9 mouse cellular contexts compared by ENCODE assay signal in genomic region chr17:24649581-24650069, GRCm38 (mm10). TPM values are rescaled to one million over a fixed set of nuclear protein-coding genes. Genes with fewer than 3 reads are reported as not detected.
DNase-seq lines count a peak whose midpoint lies in the region; ATAC-seq and TF ChIP-seq lines count a peak whose summit lies in the region.
"Had no signal": no experiment of that assay in that cellular context is flagged by ENCODE, and none has a peak within 500 bp of the region (broad histone marks: within the 10 kb centered on the region; RNA-seq: fewer than 3 reads in every experiment).

No protein-coding gene starts in this region.

- peak; percentile 4; the same call in 1 of the 2 replicates for ATAC-seq in embryonic facial prominence, embryonic 13.5 days (ENCODE audit: insufficient number of reproducible peaks, insufficient read depth, low FRiP score, low TSS enrichment, low read depth)
- peak; percentile 20; the same call in 1 of the 2 replicates for ATAC-seq in limb, embryonic 15.5 days (ENCODE audit: insufficient number of reproducible peaks, low FRiP score, low TSS enrichment, low read depth)
- peak; percentile 69 for ATAC-seq in midbrain, embryonic 16.5 days

- TF ChIP-seq CTCF in gastrocnemius, adult 2 months (IDR thresholded peaks at IDR 0.05): no peak; the same call in 1 of the 2 replicates
- TF ChIP-seq CTCF in MEL (IDR thresholded peaks at IDR 0.05 in 2 of 3, conservative IDR thresholded peaks at IDR 0.05 in 1 of 3; ENCODE audit: control insufficient read depth in 1 of 3, insufficient read depth in 1 of 3, low read depth in 2 of 3, low read length in 3 of 3, poor library complexity in 1 of 3, severe bottlenecking in 1 of 3): no peak

- peaks cover 16 to 25% of the 10 kb centered on the region in 2 experiments for H3K27me3 ChIP-seq in MEL (ENCODE audit: control insufficient read depth in 1 of 2, insufficient read depth in 2 of 2, low read length in 2 of 2)
- 0 out of 2 replicates have a peak, but pooled peaks cover 4% of the 10 kb centered on the region for H3K27me3 ChIP-seq in embryonic facial prominence, embryonic 13.5 days
- H3K27me3 ChIP-seq in hindbrain, embryonic 10.5 days (ENCODE audit: insufficient read depth, poor library complexity, severe bottlenecking): peaks cover 50% of the 10 kb centered on the region
- no peaks in the 10 kb centered on the region for H3K27me3 ChIP-seq in limb, embryonic 15.5 days
- H3K27me3 ChIP-seq in midbrain, embryonic 16.5 days (ENCODE audit: control insufficient read depth, insufficient read depth, low read depth, low read length): peaks cover 4% of the 10 kb centered on the region; the same call in 1 of the 2 replicates

- no peaks in the 10 kb centered on the region for H3K4me1 ChIP-seq in MEL (ENCODE audit: control insufficient read depth in 1 of 2, insufficient read depth in 2 of 2, low read length in 2 of 2)
- peaks cover 34% of the 10 kb centered on the region for H3K4me1 ChIP-seq in embryonic facial prominence, embryonic 13.5 days
- H3K4me1 ChIP-seq in hindbrain, embryonic 10.5 days (replicated peaks): peaks cover 51% of the 10 kb centered on the region
- peaks cover 45% of the 10 kb centered on the region for H3K4me1 ChIP-seq in limb, embryonic 15.5 days
- H3K4me1 ChIP-seq in midbrain, embryonic 16.5 days (ENCODE audit: control insufficient read depth, insufficient read depth, low read length): peaks cover 6% of the 10 kb centered on the region

- H3K4me2 ChIP-seq in embryonic facial prominence, embryonic 13.5 days: peak overlapping the region; percentile 97
- peak overlapping the region; percentile 97 for H3K4me2 ChIP-seq in limb, embryonic 15.5 days
- H3K4me2 ChIP-seq in midbrain, embryonic 16.5 days (ENCODE audit: low read length): peak overlapping the region; percentile 82

- peak overlapping the region; percentile 83 for H3K4me3 ChIP-seq in gastrocnemius, adult 2 months
- H3K4me3 ChIP-seq in MEL (ENCODE audit: control insufficient read depth in 1 of 2, insufficient read depth in 1 of 2, low read depth in 2 of 2, low read length in 2 of 2): peak overlapping the region; percentile 53 to 56; a peak in 3 of 4 replicates
- peak overlapping the region; percentile 88 for H3K4me3 ChIP-seq in embryonic facial prominence, embryonic 13.5 days
- H3K4me3 ChIP-seq in hindbrain, embryonic 10.5 days: peak overlapping the region; percentile 76
- peak overlapping the region; percentile 92 for H3K4me3 ChIP-seq in limb, embryonic 15.5 days
- H3K4me3 ChIP-seq in midbrain, embryonic 16.5 days (ENCODE audit: low read depth, low read length): peak overlapping the region; percentile 70

- no peaks in the 10 kb centered on the region for H3K9me3 ChIP-seq in MEL (replicated peaks; ENCODE audit: insufficient read depth, low read length)
- no peaks in the 10 kb centered on the region for H3K9me3 ChIP-seq in embryonic facial prominence, embryonic 13.5 days
- H3K9me3 ChIP-seq in hindbrain, embryonic 10.5 days: no peaks in the 10 kb centered on the region
- H3K9me3 ChIP-seq in limb, embryonic 15.5 days: no peaks in the 10 kb centered on the region
- H3K9me3 ChIP-seq in midbrain, embryonic 16.5 days (replicated peaks; ENCODE audit: control insufficient read depth, low read length, poor library complexity, severe bottlenecking): no peaks in the 10 kb centered on the region

- H3K27ac ChIP-seq in gastrocnemius, adult 2 months: peak overlapping the region; percentile 94
- H3K27ac ChIP-seq in MEL (ENCODE audit: control insufficient read depth, low read depth, low read length): no peak overlapping the region
- H3K27ac ChIP-seq in embryonic facial prominence, embryonic 13.5 days: peak overlapping the region; percentile 62; the same call in 1 of the 2 replicates
- H3K27ac ChIP-seq in hindbrain, embryonic 10.5 days: peak overlapping the region; percentile 87
- peak overlapping the region; percentile 84 for H3K27ac ChIP-seq in limb, embryonic 15.5 days
- peak overlapping the region; percentile 70 for H3K27ac ChIP-seq in midbrain, embryonic 16.5 days (ENCODE audit: low read length)

- under 1% methylated on average over 35 of the region's 35 CpGs for WGBS in embryonic facial prominence, embryonic 13.5 days
- WGBS in hindbrain, embryonic 10.5 days: under 1% methylated on average over 35 of the region's 35 CpGs
- WGBS in limb, embryonic 15.5 days: 1% methylated on average over 35 of the region's 35 CpGs
- under 1% methylated on average over 28 of the region's 35 CpGs for WGBS in midbrain, embryonic 16.5 days

- no peak for TF ChIP-seq EP300 in MEL (IDR thresholded peaks at IDR 0.05; ENCODE audit: low read depth in 1 of 2, low read length in 2 of 2)

- no peak for TF ChIP-seq RAD21 in MEL (IDR thresholded peaks at IDR 0.05; ENCODE audit: low read depth, low read length)

- no peaks in the 10 kb centered on the region for H3K79me2 ChIP-seq in MEL (ENCODE audit: control insufficient read depth, insufficient read depth, low read length, poor library complexity)

- H3K9ac ChIP-seq in MEL (ENCODE audit: control insufficient read depth, low read depth, low read length, poor library complexity, severe bottlenecking): peak overlapping the region; percentile 52
- H3K9ac ChIP-seq in embryonic facial prominence, embryonic 13.5 days: peak overlapping the region; percentile 94
- H3K9ac ChIP-seq in limb, embryonic 15.5 days: peak overlapping the region; percentile 89
- H3K9ac ChIP-seq in midbrain, embryonic 16.5 days (ENCODE audit: low read depth, low read length): peak overlapping the region; percentile 88

- H3K36me3 ChIP-seq in MEL (ENCODE audit: control insufficient read depth in 1 of 2, insufficient read depth in 2 of 2, low read length in 2 of 2): no peaks in the 10 kb centered on the region
- peaks cover 14% of the 10 kb centered on the region for H3K36me3 ChIP-seq in embryonic facial prominence, embryonic 13.5 days
- no peaks in the 10 kb centered on the region for H3K36me3 ChIP-seq in hindbrain, embryonic 10.5 days
- peaks cover 11% of the 10 kb centered on the region; the same call in 1 of the 2 replicates for H3K36me3 ChIP-seq in limb, embryonic 15.5 days
- no peaks in the 10 kb centered on the region for H3K36me3 ChIP-seq in midbrain, embryonic 16.5 days (ENCODE audit: control insufficient read depth, insufficient read depth, low read length)

- peak; percentile 70 for DNase-seq in gastrocnemius, adult 2 months
- no peak for DNase-seq in gastrocnemius, postnatal 14 days
- no peak for DNase-seq in MEL (ENCODE audit: low read depth, low spot score)
- DNase-seq in hindbrain, embryonic 10.5 days (ENCODE audit: low spot score): no peak
- no peak for DNase-seq in left cerebral cortex, adult 18-20 months (ENCODE audit: low spot score in 2 of 2)

- intact Hi-C loops in gastrocnemius, adult 2 months (cut with DNase I): no loop called here
- intact Hi-C loops in gastrocnemius, postnatal 14 days (cut with DNase I; ENCODE audit: low total_unique reads): loop anchor here (5.0 kb wide), 1 partner anchor 117 kb away; the partner anchor contains the start of gene Rab26

- TF ChIP-seq POLR2A in MEL (IDR thresholded peaks at IDR 0.05; ENCODE audit: control insufficient read depth in 1 of 2, insufficient read depth in 1 of 2, low read depth in 1 of 2, low read length in 2 of 2, poor library complexity in 1 of 2): no peak

RNA-seq across cellular contexts. Expression of gene Slc9a3r2, which starts 0.5 kb away (rescaled TPM):
- 10 to 100 TPM; 27.8 to 52.9 TPM for total RNA-seq in gastrocnemius, adult 2 months (2021)
- total RNA-seq in gastrocnemius, postnatal 14 days (2021): 10 to 100 TPM; 36.2 to 46.3 TPM
- total RNA-seq in MEL (2012; rRNA removed): 0.75 and 0.96 TPM in 2 replicates
- polyA plus RNA-seq in MEL (2012; ENCODE audit: insufficient read depth in 1 of 2, insufficient read length in 2 of 2, low read depth in 1 of 2, low replicate concordance in 2 of 2, missing spikeins in 1 of 2): 1 to 10 TPM in 1 of 2 experiments, not detected in 1; 3.5 TPM
- 50.2 and 50.4 TPM in 2 replicates for polyA plus RNA-seq in embryonic facial prominence, embryonic 13.5 days (2015; fragmentation: Nextera tagmentation; extraction: Ambion mirVana)
- polyA plus RNA-seq in hindbrain, embryonic 10.5 days (2016; fragmentation: Nextera tagmentation; extraction: Ambion mirVana): 34.2 and 39.2 TPM in 2 replicates
- 56.5 and 57.7 TPM in 2 replicates for polyA plus RNA-seq in limb, embryonic 15.5 days (2015; fragmentation: Nextera tagmentation; extraction: Ambion mirVana)
- polyA plus RNA-seq in midbrain, embryonic 16.5 days (2015; fragmentation: Nextera tagmentation; extraction: Ambion mirVana): 43.3 and 43.7 TPM in 2 replicates
- 10 to 100 TPM; 47.3 to 52.7 TPM for total RNA-seq in left cerebral cortex, adult 18-20 months (2021)

RNA-seq across cellular contexts. Expression of gene Npw, which starts 8.6 kb away (rescaled TPM):
- not detected for total RNA-seq in gastrocnemius, adult 2 months (2021)
- total RNA-seq in gastrocnemius, postnatal 14 days (2021): not detected
- not detected in 2 replicates for total RNA-seq in MEL (2012; rRNA removed)
- polyA plus RNA-seq in MEL (2012; ENCODE audit: insufficient read depth in 1 of 2, insufficient read length in 2 of 2, low read depth in 1 of 2, low replicate concordance in 2 of 2, missing spikeins in 1 of 2): not detected
- polyA plus RNA-seq in embryonic facial prominence, embryonic 13.5 days (2015; fragmentation: Nextera tagmentation; extraction: Ambion mirVana): 0.74 and 1.2 TPM in 2 replicates
- not detected in 2 replicates for polyA plus RNA-seq in hindbrain, embryonic 10.5 days (2016; fragmentation: Nextera tagmentation; extraction: Ambion mirVana)
- not detected in 2 replicates for polyA plus RNA-seq in limb, embryonic 15.5 days (2015; fragmentation: Nextera tagmentation; extraction: Ambion mirVana)
- polyA plus RNA-seq in midbrain, embryonic 16.5 days (2015; fragmentation: Nextera tagmentation; extraction: Ambion mirVana): 0.36 and 0.90 TPM in 2 replicates
- 1 to 10 TPM; 2.1 TPM for total RNA-seq in left cerebral cortex, adult 18-20 months (2021)
- total RNA-seq: left cerebral cortex, postnatal 10 days had no signal

RNA-seq across cellular contexts. Expression of gene Nthl1, which starts 17.1 kb away (rescaled TPM):
- total RNA-seq in gastrocnemius, adult 2 months (2021): 1 to 10 TPM; 2.6 to 3.4 TPM
- 1 to 10 TPM; 2.2 to 3.6 TPM for total RNA-seq in gastrocnemius, postnatal 14 days (2021)
- total RNA-seq in MEL (2012; rRNA removed): 26.1 and 31.4 TPM in 2 replicates
- polyA plus RNA-seq in MEL (2012; ENCODE audit: insufficient read depth in 1 of 2, insufficient read length in 2 of 2, low read depth in 1 of 2, low replicate concordance in 2 of 2, missing spikeins in 1 of 2): 100 to 1,000 TPM in 1 of 2 experiments, 10 to 100 TPM in 1; 32.0 to 262 TPM
- 24.2 TPM in 2 replicates for polyA plus RNA-seq in embryonic facial prominence, embryonic 13.5 days (2015; fragmentation: Nextera tagmentation; extraction: Ambion mirVana)
- polyA plus RNA-seq in hindbrain, embryonic 10.5 days (2016; fragmentation: Nextera tagmentation; extraction: Ambion mirVana): 19.9 and 27.1 TPM in 2 replicates
- 20.9 and 21.3 TPM in 2 replicates for polyA plus RNA-seq in limb, embryonic 15.5 days (2015; fragmentation: Nextera tagmentation; extraction: Ambion mirVana)
- polyA plus RNA-seq in midbrain, embryonic 16.5 days (2015; fragmentation: Nextera tagmentation; extraction: Ambion mirVana): 9.8 and 10.0 TPM in 2 replicates
- total RNA-seq in left cerebral cortex, adult 18-20 months (2021): 1 to 10 TPM; 4.1 to 7.4 TPM

RNA-seq across cellular contexts. Expression of gene Tsc2, which starts 17.2 kb away (rescaled TPM):
- total RNA-seq in gastrocnemius, adult 2 months (2021): 10 to 100 TPM; 84.9 to 90.4 TPM
- 10 to 100 TPM; 50.6 to 53.0 TPM for total RNA-seq in gastrocnemius, postnatal 14 days (2021)
- total RNA-seq in MEL (2012; rRNA removed): 44.0 and 48.8 TPM in 2 replicates
- 10 to 100 TPM in 1 of 2 experiments, not detected in 1; 99.2 TPM for polyA plus RNA-seq in MEL (2012; ENCODE audit: insufficient read depth in 1 of 2, insufficient read length in 2 of 2, low read depth in 1 of 2, low replicate concordance in 2 of 2, missing spikeins in 1 of 2)
- polyA plus RNA-seq in embryonic facial prominence, embryonic 13.5 days (2015; fragmentation: Nextera tagmentation; extraction: Ambion mirVana): 60.9 and 69.9 TPM in 2 replicates
- 64.1 and 86.9 TPM in 2 replicates for polyA plus RNA-seq in hindbrain, embryonic 10.5 days (2016; fragmentation: Nextera tagmentation; extraction: Ambion mirVana)
- polyA plus RNA-seq in limb, embryonic 15.5 days (2015; fragmentation: Nextera tagmentation; extraction: Ambion mirVana): 49.9 and 54.0 TPM in 2 replicates
- polyA plus RNA-seq in midbrain, embryonic 16.5 days (2015; fragmentation: Nextera tagmentation; extraction: Ambion mirVana): 72.4 and 85.0 TPM in 2 replicates
- total RNA-seq in left cerebral cortex, adult 18-20 months (2021): 100 to 1,000 TPM; 136 to 153 TPM

RNA-seq across cellular contexts. Expression of gene Zfp598, which starts 19.9 kb away (rescaled TPM):
- 10 to 100 TPM; 22.1 to 24.5 TPM for total RNA-seq in gastrocnemius, adult 2 months (2021)
- 10 to 100 TPM; 13.9 to 16.3 TPM for total RNA-seq in gastrocnemius, postnatal 14 days (2021)
- 21.9 and 22.2 TPM in 2 replicates for total RNA-seq in MEL (2012; rRNA removed)
- polyA plus RNA-seq in MEL (2012; ENCODE audit: insufficient read depth in 1 of 2, insufficient read length in 2 of 2, low read depth in 1 of 2, low replicate concordance in 2 of 2, missing spikeins in 1 of 2): 10 to 100 TPM; 59.0 to 80.4 TPM
- 21.4 and 22.1 TPM in 2 replicates for polyA plus RNA-seq in embryonic facial prominence, embryonic 13.5 days (2015; fragmentation: Nextera tagmentation; extraction: Ambion mirVana)
- 26.2 and 28.6 TPM in 2 replicates for polyA plus RNA-seq in hindbrain, embryonic 10.5 days (2016; fragmentation: Nextera tagmentation; extraction: Ambion mirVana)
- 21.4 and 22.1 TPM in 2 replicates for polyA plus RNA-seq in limb, embryonic 15.5 days (2015; fragmentation: Nextera tagmentation; extraction: Ambion mirVana)
- polyA plus RNA-seq in midbrain, embryonic 16.5 days (2015; fragmentation: Nextera tagmentation; extraction: Ambion mirVana): 19.7 and 20.3 TPM in 2 replicates
- 10 to 100 TPM; 41.4 to 45.5 TPM for total RNA-seq in left cerebral cortex, adult 18-20 months (2021)

Comparison
In these comparisons a context has a peak if more than half of its experiments do, and no peak if none do; other contexts are left out.
1. ATAC-seq: peak in every context shown above with its lines; median percentile 69 in midbrain, embryonic 16.5 days; 20 in limb, embryonic 15.5 days; 4 in embryonic facial prominence, embryonic 13.5 days.